Mouse (Mus musculus) stomach, postnatal 0 days (tissue): ENCODE measurements around the gene Efs. TPM values are rescaled to one million over a fixed set of nuclear protein-coding genes. Genes with fewer than 3 reads are reported as not detected.

Experiments used
- ATAC-seq: fragments of 200-750 bp; cut with Nextera tagmentation; 2 replicates; pipeline ENCODE4 v1.8.0; 2017; ENCODE audit not compliant: low FRiP score, low TSS enrichment
- DNase-seq: peaks from one replicate; pipeline ENCODE4 v3.0.0-alpha.2; 2016; ENCODE audit warnings: low spot score
- H3K27ac ChIP-seq: fragments of 300-500 bp; sonication (generic); replicated peaks from 2 replicates; pipeline ENCODE4 v1.5.1; 2014; ENCODE audit warnings: mild to moderate bottlenecking, control low read depth
- H3K27me3 ChIP-seq: fragments of 300-500 bp; sonication (generic); 2 replicates; pipeline ENCODE4 v1.6.1; 2014; ENCODE audit warnings: low read length; ENCODE audit not compliant: control insufficient read depth, insufficient read depth
- H3K36me3 ChIP-seq: fragments of 300-500 bp; sonication (generic); 2 replicates; pipeline ENCODE4 v1.6.1; 2014; ENCODE audit warnings: low read length, mixed read lengths; ENCODE audit not compliant: control insufficient read depth, insufficient read depth
- H3K4me1 ChIP-seq: fragments of 300-500 bp; sonication (generic); replicated peaks from 2 replicates; pipeline ENCODE4 v1.6.1; 2014; ENCODE audit warnings: antibody characterized with exemption; ENCODE audit not compliant: control insufficient read depth, insufficient read depth
- H3K4me2 ChIP-seq: fragments of 300-500 bp; sonication (generic); replicated peaks from 2 replicates; pipeline ENCODE4 v1.6.1; 2014; ENCODE audit warnings: low read depth, mild to moderate bottlenecking, control low read depth, moderate library complexity
- H3K4me3 ChIP-seq: fragments of 300-500 bp; sonication (generic); 2 replicates; pipeline ENCODE4 v1.5.1; 2014; ENCODE audit warnings: low read depth, low read length, control low read depth
- H3K9ac ChIP-seq: fragments of 300-500 bp; sonication (generic); 2 replicates; pipeline ENCODE4 v1.6.1; 2014; ENCODE audit warnings: mild to moderate bottlenecking, low read length, control low read depth, mixed read lengths
- H3K9me3 ChIP-seq: fragments of 300-500 bp; sonication (generic); 2 replicates; pipeline ENCODE4 v1.6.1; 2016; ENCODE audit warnings: low read length; ENCODE audit not compliant: control insufficient read depth
- CTCF ChIP-seq: IDR thresholded peaks from 2 replicates; pipeline ENCODE4 v1.5.1; 2016; ENCODE audit warnings: antibody characterized with exemption, low read depth, mild to moderate bottlenecking, moderate library complexity
- EP300 ChIP-seq: optimal IDR thresholded peaks from 2 replicates; pipeline ENCODE3; 2016; ENCODE audit warnings: antibody characterized with exemption
- WGBS: fragments of 180-500 bp; shearing (Covaris S2); extraction: QIAGEN DNeasy Blood & Tissue Kit; methylation state at CpG from one replicate; pipeline ENCODE4 v1.1.7; 2014; 5-methylcytosine and 5-hydroxymethylcytosine counted together
- polyA plus RNA-seq: library from polyadenylated mRNA; unstranded; fragments of >200 nt; fragmentation: Nextera tagmentation; extraction: Ambion mirVana; gene quantifications from 2 replicates; pipeline ENCODE4 v1.2.1, GENCODE M21; 2015

The Efs gene
- polyA plus RNA-seq, 1 experiment from 2014 or later, result 14.1 TPM

GRCm38 (mm10) chr14:54966320-54966977, 40.5 kb upstream of the Efs start, which contains the start of gene Myh6:
Myh6 (minus strand) TSS chr14:54966927.
- no peak for TF ChIP-seq EP300
- TF ChIP-seq CTCF, result no peak
- 63% methylated on average over 7 of the region's 7 CpGs for WGBS
- no peaks in the 10 kb centered on the region for H3K36me3 ChIP-seq
- no peak within 1 kb of the TSS for H3K4me2 ChIP-seq
- no peak within 1 kb of the TSS for H3K9ac ChIP-seq
- DNase-seq, result no peak
- H3K4me1 ChIP-seq, result no peaks in the 10 kb centered on the region
- H3K27ac ChIP-seq, result no peak within 1 kb of the TSS
- no peaks in the 10 kb centered on the region for H3K27me3 ChIP-seq
- ATAC-seq, result no peak
- no peak within 1 kb of the TSS for H3K4me3 ChIP-seq
- no peaks in the 10 kb centered on the region for H3K9me3 ChIP-seq

DNA sequence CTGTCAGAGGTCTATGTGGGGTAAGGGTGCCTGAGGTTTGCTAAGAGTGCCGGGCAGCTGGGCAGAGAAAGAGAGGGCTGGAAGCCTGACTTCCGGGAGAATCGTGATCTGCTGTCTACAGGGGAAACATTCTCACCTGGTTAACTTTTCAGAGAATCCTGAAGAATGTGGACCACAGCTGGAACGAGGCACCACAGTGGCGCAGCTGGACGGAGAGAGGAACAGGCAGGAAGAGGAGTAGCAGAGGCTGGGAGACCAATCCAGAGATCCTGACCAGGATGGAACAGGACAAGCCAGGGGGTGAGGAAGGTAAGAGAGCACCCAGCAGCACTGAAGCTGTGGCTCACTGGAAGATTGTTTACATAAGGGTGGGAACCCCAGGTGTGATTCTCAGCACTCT, 39.7 kb upstream of the Efs start:
- ATAC-seq (no peak), DNase-seq (no peak)
- Histone ChIP-seq H3K27me3 (no peaks in the 10 kb centered on the region), H3K36me3 (no peaks in the 10 kb centered on the region), H3K4me3 (no peak overlapping the region), H3K9me3 (no peaks in the 10 kb centered on the region), H3K4me1 (no peaks in the 10 kb centered on the region), H3K4me2 (no peak overlapping the region), H3K27ac (no peak overlapping the region), H3K9ac (no peak overlapping the region)
- 54% methylated on average over 6 of the region's 6 CpGs for WGBS
- TF ChIP-seq EP300, result no peak
- no peak for TF ChIP-seq CTCF

DNA sequence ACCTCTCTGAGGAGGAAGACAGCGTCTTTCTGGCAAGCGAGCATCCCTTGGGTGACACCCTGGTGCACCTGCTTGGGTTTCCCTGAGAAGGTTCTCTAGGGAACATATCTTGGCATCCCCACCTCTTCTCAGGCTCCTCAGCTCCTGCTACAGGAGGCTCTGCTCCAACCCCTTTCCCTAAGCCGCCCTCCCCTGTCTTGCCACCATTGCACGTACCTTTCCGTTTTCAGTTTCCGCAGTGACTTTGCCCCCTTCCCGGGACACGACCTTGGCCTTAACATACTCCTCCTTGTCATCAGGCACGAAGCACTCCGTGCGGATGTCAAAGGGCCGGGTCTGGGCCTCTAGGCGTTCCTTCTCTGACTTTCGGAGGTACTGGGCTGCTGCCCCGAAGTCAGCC, 39.1 kb upstream of the Efs start:
- Histone ChIP-seq H3K36me3 (no peaks in the 10 kb centered on the region), H3K4me2 (no peak overlapping the region), H3K4me3 (no peak overlapping the region), H3K27me3 (no peaks in the 10 kb centered on the region), H3K4me1 (no peaks in the 10 kb centered on the region), H3K27ac (no peak overlapping the region), H3K9me3 (no peaks in the 10 kb centered on the region), H3K9ac (no peak overlapping the region; the same call in 1 of the 2 replicates)
- DNase-seq (no peak), ATAC-seq (no peak)
- WGBS, result 69% methylated on average over 15 of the region's 15 CpGs
- TF ChIP-seq EP300 (no peak), CTCF (no peak)

GRCm38 (mm10) chr14:54963727-54964126, 37.8 kb upstream of the Efs start:
- Histone ChIP-seq H3K27me3 (no peaks in the 10 kb centered on the region), H3K9me3 (no peaks in the 10 kb centered on the region), H3K4me1 (no peaks in the 10 kb centered on the region), H3K4me2 (no peak overlapping the region), H3K4me3 (no peak overlapping the region), H3K36me3 (no peaks in the 10 kb centered on the region), H3K9ac (no peak overlapping the region), H3K27ac (no peak overlapping the region)
- TF ChIP-seq EP300 (no peak), CTCF (no peak)
- ATAC-seq (no peak), DNase-seq (no peak)
- 86% methylated on average over 11 of the region's 11 CpGs for WGBS

GRCm38 (mm10) chr14:54962714-54963113, 36.8 kb upstream of the Efs start:
- Histone ChIP-seq H3K4me2 (no peak overlapping the region), H3K4me1 (no peaks in the 10 kb centered on the region), H3K9ac (no peak overlapping the region), H3K9me3 (no peaks in the 10 kb centered on the region), H3K4me3 (no peak overlapping the region), H3K27me3 (no peaks in the 10 kb centered on the region), H3K36me3 (no peaks in the 10 kb centered on the region), H3K27ac (no peak overlapping the region)
- ATAC-seq (no peak), DNase-seq (no peak)
- TF ChIP-seq EP300 (no peak), CTCF (no peak)
- 58% methylated on average over 7 of the region's 7 CpGs for WGBS

DNA sequence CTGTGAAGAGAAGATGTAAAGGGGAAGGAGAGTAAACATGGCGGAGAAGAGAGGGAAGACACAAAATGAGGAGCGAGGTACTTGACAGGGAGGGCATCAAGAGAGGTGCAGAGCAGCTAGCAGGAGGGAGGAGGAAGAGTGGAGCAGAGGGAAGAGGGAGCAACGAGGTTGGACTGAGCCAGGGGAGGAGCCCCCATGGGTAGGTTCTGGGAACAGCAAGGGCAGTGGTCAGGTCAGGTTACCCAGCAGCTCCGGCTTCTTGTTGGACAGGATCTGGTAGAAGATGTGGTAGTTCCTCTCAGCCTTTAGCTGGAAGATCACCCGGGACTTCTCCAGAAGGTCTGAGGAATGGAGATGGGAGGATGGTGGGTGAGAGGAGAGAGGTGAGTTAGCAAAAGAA, 35.6 kb upstream of the Efs start:
- Histone ChIP-seq H3K4me2 (no peak overlapping the region), H3K9ac (no peak overlapping the region), H3K9me3 (no peaks in the 10 kb centered on the region), H3K27ac (no peak overlapping the region), H3K4me1 (no peaks in the 10 kb centered on the region), H3K4me3 (no peak overlapping the region), H3K36me3 (no peaks in the 10 kb centered on the region), H3K27me3 (no peaks in the 10 kb centered on the region)
- no peak for DNase-seq
- TF ChIP-seq CTCF (no peak), EP300 (no peak)
- WGBS, result 78% methylated on average over 5 of the region's 5 CpGs
- no peak for ATAC-seq
